Mouse (Mus musculus): ENCODE results near the gene Fam213b.

- TF ChIP-seq CTCF (IDR thresholded peaks at IDR 0.05; ENCODE audit: low read depth, low read length) (no peak), EP300 (IDR thresholded peaks at IDR 0.05; ENCODE audit: insufficient read depth, low read depth, low read length) (no peak)
These were observed 34.5 kb upstream of the Fam213b start for GRCm38 (mm10) chr4:154933306-154933907.

All from ES-Bruce4 (cell line).